Mouse (Mus musculus): ENCODE data around the gene Mtfr2. TPM values are rescaled to one million over a fixed set of nuclear protein-coding genes. Genes with fewer than 3 reads are reported as not detected.

Mtfr2 gene
- polyA plus RNA-seq (2012; ENCODE audit: insufficient read depth, insufficient read length, low replicate concordance, missing spikeins) = not detected in 2 replicates

GRCm38 (mm10) chr10:20347285-20348214 lies at the start of gene Mtfr2:
Gene Mtfr2 (plus strand): TSS chr10:20347770.
- no peak within 1 kb of the TSS; the same call in 1 of the 2 replicates for H3K27ac ChIP-seq (ENCODE audit: insufficient read depth, low read depth, low read length)
- peaks cover 3% of the 10 kb centered on the region for H3K4me1 ChIP-seq (ENCODE audit: control insufficient read depth, insufficient read depth, low read length)
- peak within 1 kb of the TSS; percentile 56 for H3K4me3 ChIP-seq (ENCODE audit: insufficient read depth, low read depth, low read length)
- TF ChIP-seq POLR2A (IDR thresholded peaks at IDR 0.05; ENCODE audit: insufficient read depth, low read depth, low read length) = no peak
- no peak for TF ChIP-seq CTCF (IDR thresholded peaks at IDR 0.05; ENCODE audit: insufficient read depth, low read depth, low read length)
- WGBS = under 1% methylated on average over 58 of the region's 58 CpGs

- TF ChIP-seq CTCF (IDR thresholded peaks at IDR 0.05; ENCODE audit: insufficient read depth, low read depth, low read length) (no peak), POLR2A (IDR thresholded peaks at IDR 0.05; ENCODE audit: insufficient read depth, low read depth, low read length) (no peak)
- Histone ChIP-seq H3K4me1 (ENCODE audit: control insufficient read depth, insufficient read depth, low read length) (no peaks in the 10 kb centered on the region), H3K4me3 (ENCODE audit: insufficient read depth, low read depth, low read length) (no peak overlapping the region), H3K27ac (ENCODE audit: insufficient read depth, low read depth, low read length) (no peak overlapping the region)
- WGBS = 54% methylated on average over 3 of the region's 3 CpGs
Measured at GRCm38 (mm10) chr10:20298152-20298920, 49.2 kb upstream of the Mtfr2 start.

DNA sequence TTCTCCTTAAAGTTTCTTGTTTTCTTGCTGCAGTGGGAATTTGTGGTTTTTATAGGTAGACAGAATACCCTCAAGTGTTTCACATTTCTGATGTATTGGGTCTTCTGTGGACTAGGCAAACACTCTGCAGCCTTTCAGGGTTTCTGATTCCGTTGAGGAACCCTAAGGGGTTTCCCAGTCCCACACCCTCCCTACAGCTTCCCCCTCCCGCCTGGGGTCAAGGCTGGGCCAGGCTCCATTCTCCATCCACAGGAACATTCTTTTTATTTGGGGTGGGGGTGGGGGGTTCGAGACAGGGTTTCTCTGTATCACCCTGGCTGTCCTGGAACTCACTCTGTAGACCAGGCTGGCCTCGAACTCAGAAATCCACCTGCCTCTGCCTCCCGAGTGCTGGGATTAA lies 48.5 kb upstream of the Mtfr2 start:
- no peak overlapping the region for H3K4me3 ChIP-seq (ENCODE audit: insufficient read depth, low read depth, low read length)
- WGBS = 82% methylated on average over 5 of the region's 5 CpGs
- TF ChIP-seq CTCF (IDR thresholded peaks at IDR 0.05; ENCODE audit: insufficient read depth, low read depth, low read length) (no peak), POLR2A (IDR thresholded peaks at IDR 0.05; ENCODE audit: insufficient read depth, low read depth, low read length) (no peak)
- H3K4me1 ChIP-seq (ENCODE audit: control insufficient read depth, insufficient read depth, low read length) = no peaks in the 10 kb centered on the region
- H3K27ac ChIP-seq (ENCODE audit: insufficient read depth, low read depth, low read length) = no peak overlapping the region

DNA sequence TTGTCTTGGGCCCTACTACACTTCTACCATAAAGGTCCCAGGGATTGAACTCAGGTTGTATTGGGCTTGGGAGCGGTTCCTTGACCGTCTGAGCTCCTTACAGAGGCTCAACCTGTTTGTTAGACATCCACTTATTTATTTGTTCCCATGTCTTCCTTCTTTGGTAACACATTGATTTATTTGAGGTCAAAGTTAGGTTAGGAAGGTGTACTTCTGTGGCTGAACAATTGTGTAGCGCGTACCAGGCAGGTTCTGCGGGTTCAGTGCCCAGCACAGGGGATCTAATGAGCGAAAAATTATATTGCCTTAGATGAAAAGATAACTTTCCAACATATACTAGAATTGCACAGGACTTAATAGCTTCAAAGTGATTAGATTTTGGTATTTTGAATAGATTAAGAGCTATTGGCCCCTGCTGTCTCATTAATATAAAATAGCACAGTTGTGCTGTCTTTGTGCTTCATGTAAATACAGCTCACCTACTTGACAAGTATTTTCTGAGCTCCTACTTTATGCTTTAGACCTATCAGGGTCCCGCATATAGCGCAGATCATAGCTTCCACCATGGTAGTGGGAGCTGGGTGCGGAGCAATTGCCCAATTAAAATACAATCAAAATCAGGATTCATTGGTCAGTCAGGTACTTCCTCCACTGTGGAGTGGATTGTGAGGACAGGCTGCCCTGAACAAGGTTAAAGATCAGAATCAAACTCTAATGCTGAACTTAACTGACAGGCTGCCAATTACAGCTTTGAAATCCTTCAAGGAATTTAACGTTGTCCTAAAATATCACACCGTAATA lies 36.4 kb upstream of the Mtfr2 start:
- WGBS = 50% methylated on average over 11 of the region's 11 CpGs
- no peak for TF ChIP-seq CTCF (IDR thresholded peaks at IDR 0.05; ENCODE audit: insufficient read depth, low read depth, low read length)
- no peak for TF ChIP-seq POLR2A (IDR thresholded peaks at IDR 0.05; ENCODE audit: insufficient read depth, low read depth, low read length)
- H3K27ac ChIP-seq (ENCODE audit: insufficient read depth, low read depth, low read length) = peak overlapping the region; percentile 97
- H3K4me1 ChIP-seq (ENCODE audit: control insufficient read depth, insufficient read depth, low read length) = no peaks in the 10 kb centered on the region
- peak overlapping the region; percentile 70; the same call in 1 of the 2 replicates for H3K4me3 ChIP-seq (ENCODE audit: insufficient read depth, low read depth, low read length)

DNA sequence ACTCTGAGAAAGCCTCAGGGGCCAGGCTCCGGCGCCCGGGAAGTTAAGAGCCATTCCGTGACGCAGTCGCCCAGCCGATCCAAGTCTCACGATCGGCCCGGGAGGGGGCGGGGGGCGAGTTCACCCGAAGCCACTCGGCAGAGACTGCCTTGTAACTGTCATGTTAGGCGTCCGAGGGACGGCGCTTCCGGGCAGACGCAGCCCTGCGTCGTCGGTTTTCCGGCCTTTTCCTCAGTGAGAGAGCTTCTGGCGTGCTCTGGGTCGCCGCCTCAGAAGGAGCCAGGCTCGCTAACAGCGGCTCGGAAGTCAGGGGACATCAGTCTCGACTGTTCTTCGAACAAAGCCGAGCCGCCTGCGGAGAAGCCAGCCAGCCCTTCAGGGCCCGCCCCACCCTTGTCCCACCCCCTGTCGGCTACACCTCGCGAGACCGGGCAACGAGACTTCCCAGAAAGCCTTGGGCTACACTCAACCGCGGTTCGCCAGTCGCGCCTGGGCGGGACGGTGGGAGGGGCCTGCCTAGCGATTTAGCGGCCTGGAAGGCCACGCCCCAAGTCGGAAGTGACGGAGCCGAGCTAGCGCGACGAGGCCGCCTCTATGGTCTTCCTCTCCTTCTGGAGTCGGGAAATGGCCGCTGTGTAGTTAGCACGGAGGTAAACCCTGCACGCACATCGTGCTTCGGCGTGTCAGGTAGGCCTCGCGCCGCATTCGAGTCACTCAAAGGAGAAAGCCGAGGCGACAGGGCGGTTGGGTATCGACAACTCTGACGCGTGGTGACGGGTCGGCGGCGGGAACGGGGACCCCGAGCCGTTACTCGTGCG lies 35.4 kb upstream of the Mtfr2 start, which contains the start of gene Bclaf1:
Gene Bclaf1, plus strand, starts transcription at position 552 of the 818 bp plus-strand sequence.
- TF ChIP-seq CTCF (IDR thresholded peaks at IDR 0.05; ENCODE audit: insufficient read depth, low read depth, low read length) (0 out of 2 replicates have a peak, but pooled peaks have one; percentile 11), POLR2A (IDR thresholded peaks at IDR 0.05; ENCODE audit: insufficient read depth, low read depth, low read length) (peak; percentile 83)
- Histone ChIP-seq H3K4me3 (ENCODE audit: insufficient read depth, low read depth, low read length) (peak within 1 kb of the TSS; percentile 74), H3K4me1 (ENCODE audit: control insufficient read depth, insufficient read depth, low read length) (no peaks in the 10 kb centered on the region), H3K27ac (ENCODE audit: insufficient read depth, low read depth, low read length) (peak within 1 kb of the TSS; percentile 97)
- under 1% methylated on average over 84 of the region's 84 CpGs for WGBS

DNA sequence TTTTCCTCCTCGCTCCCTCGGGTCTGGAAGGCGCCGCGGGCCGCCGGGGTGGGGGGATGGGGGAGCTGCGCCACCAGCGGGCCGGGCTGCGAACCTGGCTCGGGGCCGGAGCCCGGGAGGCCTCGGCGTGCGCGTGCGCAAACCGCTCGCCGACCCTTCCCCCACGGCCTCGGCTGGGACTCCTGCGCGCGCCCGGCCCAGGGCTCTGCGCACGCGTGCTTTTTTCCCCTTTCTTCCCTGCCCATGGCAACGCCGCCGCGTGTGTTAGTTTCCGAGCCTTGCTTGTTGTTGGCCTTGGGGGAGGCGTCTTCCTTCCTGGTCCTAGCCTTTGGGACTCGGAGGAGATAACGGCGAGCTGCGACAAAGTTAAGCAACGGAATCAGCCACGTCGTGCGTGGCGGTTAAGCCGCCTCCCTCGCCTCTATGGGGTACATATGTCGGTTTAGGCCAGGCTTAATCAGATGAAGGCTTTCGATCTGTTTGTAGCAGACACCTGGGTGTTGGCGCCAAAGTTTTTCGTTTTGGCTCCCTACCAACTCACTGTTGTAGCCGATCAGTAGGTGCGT lies 34.8 kb upstream of the Mtfr2 start:
- WGBS = under 1% methylated on average over 54 of the region's 54 CpGs
- TF ChIP-seq CTCF (IDR thresholded peaks at IDR 0.05; ENCODE audit: insufficient read depth, low read depth, low read length) = no peak
- no peak for TF ChIP-seq POLR2A (IDR thresholded peaks at IDR 0.05; ENCODE audit: insufficient read depth, low read depth, low read length)

DNA sequence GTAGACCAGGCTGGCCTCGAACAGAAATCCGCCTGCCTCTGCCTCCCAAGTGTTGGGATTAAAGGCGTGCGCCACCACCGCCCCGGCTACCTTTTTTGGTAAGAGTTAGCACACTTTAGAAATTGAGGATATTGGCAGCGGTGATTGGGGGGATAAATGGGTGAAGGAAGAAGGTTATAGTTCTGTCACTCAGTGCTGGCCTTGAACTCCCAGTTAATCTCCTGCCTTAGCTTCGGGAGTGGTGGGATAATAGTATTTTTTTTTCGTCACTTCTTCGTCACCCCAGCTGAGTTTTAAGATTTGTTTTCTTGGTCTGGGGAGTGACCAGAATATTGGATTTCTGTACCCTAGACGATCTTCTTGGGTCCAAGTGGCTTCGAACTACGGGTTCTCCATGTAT lies 34.1 kb upstream of the Mtfr2 start:
- H3K4me1 ChIP-seq (ENCODE audit: control insufficient read depth, insufficient read depth, low read length) = 0 out of 2 replicates have a peak, but pooled peaks cover 2% of the 10 kb centered on the region
- H3K27ac ChIP-seq (ENCODE audit: insufficient read depth, low read depth, low read length) = no peak overlapping the region
- peak overlapping the region; percentile 74 for H3K4me3 ChIP-seq (ENCODE audit: insufficient read depth, low read depth, low read length)
- TF ChIP-seq CTCF (IDR thresholded peaks at IDR 0.05; ENCODE audit: insufficient read depth, low read depth, low read length) (no peak), POLR2A (IDR thresholded peaks at IDR 0.05; ENCODE audit: insufficient read depth, low read depth, low read length) (no peak)
- 48% methylated on average over 13 of the region's 13 CpGs for WGBS

More for the DNA sequence above, 34.8 kb upstream of the Mtfr2 start:
- Histone ChIP-seq H3K27ac (ENCODE audit: insufficient read depth, low read depth, low read length) (peak overlapping the region; percentile 93), H3K4me1 (ENCODE audit: control insufficient read depth, insufficient read depth, low read length) (0 out of 2 replicates have a peak, but pooled peaks cover 2% of the 10 kb centered on the region), H3K4me3 (ENCODE audit: insufficient read depth, low read depth, low read length) (peak overlapping the region; percentile 74)
